Mouse (Mus musculus): ENCODE data around the gene 2410004P03Rik.
"Not testable (repeated sequence)": the region's sequence is repeated elsewhere in the genome, so short reads cannot be mapped to it uniquely, and the experiment has no call there.

2410004P03Rik gene

GRCm38 (mm10) chr12:17011100-17011870 is at the start of gene 2410004P03Rik:
Gene 2410004P03Rik, minus strand, starts transcription at chr12:17011727.
- peak; percentile 41 for DNase-seq

GRCm38 (mm10) chr12:17061183-17061722 is 49.7 kb upstream of the 2410004P03Rik start:
- no peak for DNase-seq

- no peak for DNase-seq
Measured at GRCm38 (mm10) chr12:17058490-17058889, 47.0 kb upstream of the 2410004P03Rik start.

GRCm38 (mm10) chr12:17057110-17057509 is 45.6 kb upstream of the 2410004P03Rik start:
- no peak for DNase-seq

GRCm38 (mm10) chr12:17055766-17056165 is 44.2 kb upstream of the 2410004P03Rik start:
- no peak for DNase-seq

DNA sequence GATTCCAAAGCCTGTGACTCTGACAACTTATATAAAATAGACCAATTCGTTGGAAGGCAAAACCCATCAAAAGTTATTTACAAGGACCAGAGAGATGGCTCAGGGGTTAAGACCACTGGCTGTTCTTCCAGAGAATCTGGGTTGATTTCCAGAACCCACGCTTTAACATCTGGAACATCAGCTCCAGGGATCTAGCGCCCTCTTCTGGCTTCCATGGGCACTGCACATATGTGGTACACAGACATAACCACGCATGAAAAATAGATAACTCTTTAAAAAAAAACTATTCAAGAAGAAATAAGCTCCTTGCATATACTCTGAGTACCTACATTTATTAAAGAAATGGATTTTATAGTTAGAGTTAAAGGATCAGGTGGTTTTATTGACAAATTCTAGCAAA is 43.2 kb upstream of the 2410004P03Rik start:
- no peak for DNase-seq

GRCm38 (mm10) chr12:17052673-17053072 is 41.1 kb upstream of the 2410004P03Rik start:
- DNase-seq, result no peak

- no peak for DNase-seq
Measured at GRCm38 (mm10) chr12:17051057-17051456, 39.5 kb upstream of the 2410004P03Rik start.

DNA sequence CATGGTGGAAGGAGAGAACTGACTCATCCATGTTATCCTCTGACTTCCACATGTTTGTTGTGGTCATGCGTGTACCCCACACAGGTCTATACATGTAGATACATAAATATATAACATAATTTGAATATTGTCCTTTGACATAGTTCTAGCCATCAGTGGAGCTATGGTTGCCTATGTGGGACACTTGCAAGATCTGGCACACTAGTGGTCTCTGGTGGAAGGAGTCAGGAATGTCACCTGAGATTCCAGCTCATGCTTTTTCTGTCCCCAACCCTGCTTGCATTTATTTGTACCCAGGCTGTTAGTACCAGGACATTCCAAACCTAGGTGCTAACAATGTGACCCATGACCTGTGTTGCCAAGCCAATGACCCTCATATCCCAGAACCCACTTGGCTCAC is 38.3 kb upstream of the 2410004P03Rik start:
- no peak for DNase-seq

- DNase-seq, result no peak
Measured at GRCm38 (mm10) chr12:17048979-17049612, 37.6 kb upstream of the 2410004P03Rik start.

- DNase-seq, result no peak
Measured at GRCm38 (mm10) chr12:17043311-17043710, 31.8 kb upstream of the 2410004P03Rik start.

- no peak for DNase-seq
Measured at GRCm38 (mm10) chr12:17040567-17040966, 29.0 kb upstream of the 2410004P03Rik start.

DNA sequence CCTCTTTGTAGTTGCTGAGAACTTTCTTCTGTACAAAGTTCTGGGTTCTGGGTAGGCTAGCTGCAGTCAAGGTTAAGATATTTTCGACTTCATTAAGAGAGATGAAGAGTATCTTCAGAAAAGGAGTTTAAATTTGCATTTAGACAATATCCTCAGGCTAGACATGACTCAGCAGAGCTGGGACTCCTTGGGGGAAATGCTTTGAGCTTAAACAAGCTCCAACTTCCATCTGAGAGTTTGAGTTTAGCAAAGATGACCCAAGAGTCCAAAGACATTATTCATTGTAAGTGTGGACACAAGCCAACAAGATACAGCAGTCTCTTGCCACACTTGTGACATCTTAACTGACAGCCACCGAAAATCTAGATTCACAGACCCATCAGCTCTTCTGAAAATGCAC is 27.9 kb upstream of the 2410004P03Rik start:
- DNase-seq, result no peak

DNA sequence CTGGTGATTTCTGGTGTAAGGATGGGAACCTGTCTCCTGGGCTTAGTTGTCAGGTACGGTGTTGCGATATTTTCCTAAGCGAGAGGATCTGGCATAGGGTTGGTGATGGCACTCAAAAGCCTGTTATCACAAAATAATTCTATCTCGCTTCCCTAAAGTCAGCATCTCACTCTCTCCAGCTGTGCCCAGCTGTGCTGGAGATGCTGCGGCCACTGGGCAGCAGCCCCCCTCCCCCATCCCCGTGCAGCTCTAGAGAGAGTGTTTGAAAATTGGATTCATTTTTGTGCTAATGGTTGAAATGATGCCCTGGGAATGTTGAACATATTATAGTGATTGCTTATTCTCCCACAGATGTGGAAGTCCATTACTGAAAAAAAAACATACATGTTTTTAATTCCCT is 26.7 kb upstream of the 2410004P03Rik start:
- DNase-seq, result no peak

DNA sequence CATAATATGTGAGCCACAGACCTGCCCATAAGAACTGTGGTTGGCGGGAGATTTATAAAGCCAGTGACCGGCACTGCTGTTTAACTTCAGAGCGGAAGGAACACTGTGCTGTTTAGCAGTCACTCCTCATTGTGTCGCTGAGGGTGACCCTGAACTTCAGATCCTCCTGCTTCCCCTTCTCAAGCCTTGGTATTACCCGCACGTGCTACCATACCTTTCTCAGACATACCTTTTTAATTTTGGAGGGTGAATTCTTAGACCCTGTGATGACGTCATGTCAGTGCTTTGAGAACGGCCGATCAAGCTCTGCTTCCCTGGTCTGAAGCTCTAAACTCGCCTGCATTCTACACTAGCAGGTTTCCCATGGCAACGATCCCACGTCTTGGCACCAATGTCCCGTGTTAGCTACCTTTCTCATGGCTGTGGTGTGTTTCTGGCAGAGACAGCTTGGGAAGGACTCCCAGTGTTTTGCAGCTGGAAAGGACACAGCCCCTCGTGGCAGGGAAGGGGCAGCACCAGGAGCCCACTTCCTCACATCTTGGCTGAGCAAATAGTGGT is 25.6 kb upstream of the 2410004P03Rik start:
- no peak for DNase-seq

DNA sequence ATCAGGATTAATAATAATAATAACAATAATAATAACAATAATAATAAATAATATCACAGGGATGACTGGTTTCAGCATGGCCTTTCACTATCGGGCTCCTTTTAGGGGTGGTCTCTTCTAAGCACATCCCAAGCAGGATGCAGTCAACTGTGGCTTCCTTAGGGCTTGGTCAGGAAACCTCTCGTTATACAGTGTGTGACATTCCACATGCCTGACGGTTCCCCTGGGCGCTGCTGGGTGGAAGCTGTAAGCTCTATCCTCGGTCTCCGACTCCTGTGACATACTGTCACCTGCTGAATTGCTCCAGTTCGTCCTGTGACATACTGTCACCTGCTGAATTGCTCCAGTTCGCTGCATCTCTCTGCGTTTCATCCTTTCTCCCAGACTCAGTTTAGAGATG is 25.0 kb upstream of the 2410004P03Rik start:
- DNase-seq, result no peak

GRCm38 (mm10) chr12:17035128-17035527 is 23.6 kb upstream of the 2410004P03Rik start:
- DNase-seq, result peak; percentile 16

GRCm38 (mm10) chr12:17034671-17035070 is 23.1 kb upstream of the 2410004P03Rik start:
- DNase-seq, result no peak

DNA sequence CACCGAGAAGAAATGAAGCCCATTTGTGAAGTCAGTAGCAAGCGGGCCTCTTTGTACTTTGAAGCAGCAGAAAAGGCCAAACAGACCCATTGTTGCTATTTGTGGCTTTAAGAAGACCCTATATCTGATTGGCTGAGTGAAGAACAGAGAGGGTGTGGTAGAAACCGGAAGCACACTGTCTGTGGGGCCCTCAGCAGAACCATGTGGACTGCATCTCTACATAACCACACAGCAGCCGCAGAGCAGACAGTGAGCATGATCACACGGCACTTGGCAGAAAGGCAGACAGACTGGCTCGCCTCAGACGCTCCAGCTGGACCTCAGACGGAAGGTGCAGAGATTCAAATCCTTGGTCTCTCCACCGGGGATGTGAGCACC is 21.9 kb upstream of the 2410004P03Rik start:
- DNase-seq, result no peak

DNA sequence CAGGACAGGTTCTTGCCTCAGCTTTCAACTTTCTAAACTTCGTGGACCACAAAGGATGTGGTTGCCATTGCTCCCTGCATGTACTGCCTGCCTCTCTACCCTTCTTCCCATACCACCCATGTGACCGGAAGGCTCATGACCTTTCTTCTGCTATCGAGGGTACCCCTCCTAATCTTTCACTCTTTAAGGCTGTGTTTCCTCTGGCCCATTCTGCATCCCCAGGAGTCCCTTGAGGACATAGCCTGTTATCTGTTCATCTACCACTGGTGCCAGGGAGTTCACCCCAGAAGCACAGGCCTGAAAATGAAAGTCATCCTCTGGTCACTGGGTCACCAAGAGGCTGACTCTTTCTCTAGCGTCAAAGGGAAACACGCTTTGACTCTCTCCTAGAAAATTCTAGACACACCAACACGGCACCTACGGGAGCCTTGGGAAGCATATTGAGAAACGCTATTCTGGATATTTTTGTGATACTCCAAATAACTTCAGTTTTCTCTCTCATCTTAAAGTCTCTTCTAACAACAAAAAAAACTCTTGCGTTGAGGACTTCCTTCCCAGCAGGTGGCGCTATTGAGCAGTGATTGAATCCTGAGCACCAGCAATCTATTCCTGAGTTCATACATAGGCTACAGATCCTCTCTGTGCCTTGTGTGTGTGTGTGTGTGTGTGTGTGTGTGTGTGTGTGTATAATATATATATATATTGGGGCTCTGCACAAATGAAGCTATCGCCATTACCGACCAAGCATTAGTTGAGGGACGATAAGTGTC is 21.4 kb upstream of the 2410004P03Rik start:
- peak; percentile 60 for DNase-seq

DNA sequence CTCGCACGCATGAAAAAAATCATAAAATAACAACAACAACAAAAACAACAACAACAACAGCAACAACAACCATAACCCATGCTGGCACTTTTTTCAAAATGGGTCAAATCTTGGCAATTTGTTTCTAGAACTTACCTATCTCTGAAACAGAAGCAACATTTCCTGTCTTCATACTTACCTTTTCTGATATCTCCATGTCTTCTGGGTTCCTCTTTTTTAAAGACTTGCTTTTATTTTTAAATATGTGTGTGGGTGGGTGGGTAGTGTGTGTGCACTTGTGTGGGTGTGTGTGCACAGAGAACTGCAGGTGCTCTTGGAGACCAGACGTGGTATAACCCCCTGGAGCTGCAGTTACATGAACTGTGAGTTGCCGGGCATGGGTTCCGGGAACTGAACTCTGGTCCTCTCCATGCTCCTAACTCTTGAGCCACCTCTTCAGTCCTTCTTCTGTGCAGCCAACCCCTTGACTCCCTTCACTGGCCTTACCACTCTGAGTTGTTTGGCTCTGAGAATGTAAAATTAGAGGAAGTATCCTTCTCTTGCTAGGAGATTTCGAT is 13.1 kb upstream of the 2410004P03Rik start:
- DNase-seq, result no peak

- no peak for DNase-seq
Measured at GRCm38 (mm10) chr12:17022145-17022544, 10.6 kb upstream of the 2410004P03Rik start.

- DNase-seq, result not testable (repeated sequence)
Measured at GRCm38 (mm10) chr12:17021125-17021524, 9.6 kb upstream of the 2410004P03Rik start.
